Mouse (Mus musculus): ENCODE data around the gene Clybl.

The Clybl gene

DNA sequence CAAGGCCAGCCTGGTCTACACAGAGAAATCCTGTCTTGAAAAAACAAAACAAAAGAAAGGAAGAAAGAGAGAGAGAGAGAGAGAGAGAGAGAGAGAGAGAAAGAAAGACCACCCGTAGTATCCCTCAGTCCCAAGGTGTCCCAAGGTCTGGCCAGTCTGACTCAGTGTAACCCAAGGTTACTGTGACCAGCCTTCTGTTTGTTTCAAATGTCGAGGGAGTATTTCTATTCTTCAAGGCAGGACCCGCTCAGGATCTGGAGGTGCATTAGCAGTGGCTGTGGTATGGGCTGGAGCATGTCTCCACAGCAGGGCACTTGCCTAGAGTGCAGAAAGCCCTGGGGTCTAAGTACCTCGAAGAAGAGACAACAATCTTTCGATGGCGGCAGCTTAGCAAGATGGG, 15.3 kb downstream of the Clybl start:
- DNase-seq (ENCODE audit: low read depth in 1 of 2, low spot score in 2 of 2) = no peak

DNA sequence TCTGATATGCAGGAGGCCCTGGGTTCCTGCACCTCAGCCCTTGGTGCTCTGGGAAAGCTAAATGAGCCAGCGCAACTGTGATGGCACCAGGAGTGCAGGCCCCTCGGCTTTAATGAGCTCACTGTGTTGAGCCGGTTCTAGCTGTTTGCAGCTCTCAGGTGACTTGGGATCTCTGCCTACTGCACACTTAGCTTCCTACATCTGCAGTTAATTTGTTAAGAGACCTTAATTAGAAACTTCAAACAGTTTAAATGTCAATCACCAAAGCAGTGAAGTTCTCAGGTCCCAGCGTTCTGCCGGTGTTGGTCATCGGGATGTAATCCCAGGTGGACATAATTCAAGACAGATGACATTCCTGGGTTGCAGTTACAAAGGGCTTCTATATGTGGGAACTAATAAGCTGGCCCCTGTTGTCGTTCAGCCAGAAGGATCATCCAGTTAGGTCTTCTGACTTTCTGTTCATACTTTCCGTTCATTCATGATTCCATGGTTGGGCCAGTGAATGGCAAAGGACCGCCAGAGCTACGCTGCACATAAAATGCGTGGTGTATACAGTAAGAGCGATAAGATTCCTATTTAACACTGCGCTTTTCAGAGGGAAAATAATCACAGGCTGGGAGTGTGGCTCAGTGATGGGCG, 18.9 kb downstream of the Clybl start:
- no peak for DNase-seq (ENCODE audit: low read depth in 1 of 2, low spot score in 2 of 2)

DNA sequence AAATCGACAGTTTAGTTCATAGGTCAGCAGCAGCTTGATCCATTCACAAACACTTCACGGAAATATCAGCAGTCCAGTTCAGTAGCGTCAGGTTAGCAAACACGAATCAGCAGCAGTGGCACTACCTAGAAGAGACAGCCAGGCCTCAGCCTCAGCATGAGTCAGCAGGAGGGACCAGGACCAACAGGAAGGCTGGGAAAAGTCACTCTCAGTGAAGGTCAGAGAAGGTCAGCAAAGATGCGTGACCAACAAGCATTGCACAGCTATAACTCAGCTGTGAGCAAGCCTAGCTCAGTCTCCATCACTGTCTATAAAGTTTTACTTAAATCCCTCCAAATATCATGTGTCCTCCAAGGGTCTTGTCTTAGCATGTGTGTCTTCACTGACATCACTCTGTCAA, 27.7 kb downstream of the Clybl start:
- no peak for DNase-seq (ENCODE audit: low read depth in 1 of 2, low spot score in 2 of 2)

DNA sequence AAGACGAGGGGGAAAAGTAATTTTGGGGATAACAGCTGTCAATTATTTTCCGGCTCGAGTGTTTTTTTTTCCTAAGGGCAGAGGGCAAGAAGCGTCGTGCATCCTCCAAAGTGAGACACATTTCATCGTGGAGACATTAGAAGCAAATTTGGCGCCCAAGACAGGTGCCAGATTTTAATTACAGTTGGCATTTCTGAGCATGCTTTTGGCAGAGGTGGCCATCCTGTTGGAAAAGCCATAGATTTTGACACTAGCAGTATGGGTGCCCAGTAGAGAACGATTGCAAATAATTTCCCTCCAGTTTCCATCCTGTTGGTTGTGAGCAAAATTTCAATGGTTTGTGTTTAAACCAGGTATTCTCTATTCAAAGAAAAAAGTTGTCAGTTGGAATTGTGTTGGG, 32.1 kb downstream of the Clybl start:
- no peak for DNase-seq (ENCODE audit: low read depth in 1 of 2, low spot score in 2 of 2)

DNA sequence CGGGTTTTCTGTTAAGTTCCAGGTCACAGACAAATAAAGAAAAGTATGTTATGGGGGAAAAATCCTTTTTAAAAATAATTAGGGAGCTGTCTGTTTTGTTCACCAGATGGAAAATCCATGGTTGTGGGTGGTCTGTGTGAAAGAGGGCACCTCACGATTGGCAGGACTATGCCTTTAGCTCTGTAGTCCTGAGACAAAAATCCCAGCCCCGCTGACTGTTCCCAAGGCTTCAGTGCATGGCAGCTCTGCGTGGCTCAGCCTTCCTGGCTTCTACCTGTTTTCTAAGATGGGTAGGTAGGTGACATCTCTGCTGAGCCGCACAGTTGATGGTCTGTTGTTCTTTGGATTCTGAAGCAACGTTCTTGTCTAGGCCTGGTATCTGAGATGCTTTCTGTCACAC, 32.6 kb downstream of the Clybl start:
- no peak for DNase-seq (ENCODE audit: low read depth in 1 of 2, low spot score in 2 of 2)

DNA sequence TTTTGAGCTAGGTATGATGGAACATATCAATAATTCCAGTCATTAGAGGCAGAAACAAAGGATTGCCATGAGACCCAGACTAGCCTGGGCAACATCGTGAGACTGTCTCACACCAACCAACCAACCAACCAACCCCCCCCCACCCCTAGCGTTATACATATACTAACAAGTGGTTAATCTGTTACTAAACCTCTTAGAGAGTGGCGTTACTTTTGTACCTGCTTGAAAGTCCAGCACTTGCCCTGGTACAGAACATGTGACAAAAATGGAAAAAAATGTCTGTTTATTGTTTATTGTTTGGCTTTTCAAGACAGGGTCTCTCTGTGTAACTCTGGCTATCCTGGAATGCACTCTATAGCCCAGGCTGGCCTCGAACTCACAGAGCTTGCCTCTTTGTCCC, 35.7 kb downstream of the Clybl start:
- no peak for DNase-seq (ENCODE audit: low read depth in 1 of 2, low spot score in 2 of 2)

DNA sequence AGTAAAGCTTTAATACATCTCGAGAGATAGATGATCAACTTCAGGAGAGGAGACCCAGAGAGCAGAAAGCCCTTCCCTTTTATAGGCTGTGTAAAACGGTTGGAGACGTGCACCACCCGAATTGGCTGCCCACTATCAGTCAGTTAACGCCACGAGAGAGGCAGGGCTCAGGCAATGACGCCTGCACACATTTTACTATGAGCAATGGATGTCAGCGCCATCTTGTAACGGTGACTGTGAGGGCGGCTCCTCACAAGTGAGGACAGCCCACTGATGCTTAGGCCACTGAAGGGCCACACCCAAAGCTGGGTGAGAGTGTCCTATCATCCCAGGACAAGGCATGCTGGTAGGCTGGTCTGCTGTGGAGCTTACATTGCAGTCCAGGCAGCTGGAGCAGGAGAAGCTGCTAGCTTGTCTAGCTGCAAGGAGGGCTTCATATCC, 41.5 kb downstream of the Clybl start:
- DNase-seq (ENCODE audit: low read depth in 1 of 2, low spot score in 2 of 2) = no peak

DNA sequence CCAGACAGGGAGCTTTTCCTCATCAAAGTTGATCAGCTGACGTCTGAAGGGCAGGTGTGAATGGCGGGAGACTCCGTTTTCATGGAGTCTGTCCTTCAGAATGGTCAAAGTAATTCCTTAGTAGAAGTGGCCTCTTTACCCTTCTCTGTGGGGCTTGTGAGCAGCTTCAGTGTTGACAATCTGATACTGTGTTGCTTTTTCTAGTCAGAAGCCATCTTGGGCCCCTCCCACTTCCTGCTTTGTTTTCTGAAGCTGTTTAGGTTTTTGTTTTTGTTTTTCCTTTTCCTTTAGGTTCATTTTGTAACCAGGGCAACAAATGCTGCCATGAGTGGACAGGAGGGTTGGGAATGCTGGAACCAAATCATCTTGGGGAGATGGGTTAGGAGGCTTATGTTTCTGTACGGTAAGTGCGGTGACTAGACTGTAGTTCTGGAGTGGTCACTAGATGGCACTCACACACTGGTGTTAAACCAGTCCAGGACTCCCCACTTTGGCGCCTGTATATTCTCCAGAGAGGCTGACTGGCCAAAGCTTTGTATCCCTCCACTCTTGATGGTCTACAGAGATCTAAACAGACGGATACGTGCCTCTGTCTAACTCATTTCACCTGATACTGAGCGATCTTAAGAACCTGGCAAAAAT, 42.1 kb downstream of the Clybl start:
- DNase-seq (ENCODE audit: low read depth in 1 of 2, low spot score in 2 of 2) = peak in 1 of 2 experiments; percentile 16

DNA sequence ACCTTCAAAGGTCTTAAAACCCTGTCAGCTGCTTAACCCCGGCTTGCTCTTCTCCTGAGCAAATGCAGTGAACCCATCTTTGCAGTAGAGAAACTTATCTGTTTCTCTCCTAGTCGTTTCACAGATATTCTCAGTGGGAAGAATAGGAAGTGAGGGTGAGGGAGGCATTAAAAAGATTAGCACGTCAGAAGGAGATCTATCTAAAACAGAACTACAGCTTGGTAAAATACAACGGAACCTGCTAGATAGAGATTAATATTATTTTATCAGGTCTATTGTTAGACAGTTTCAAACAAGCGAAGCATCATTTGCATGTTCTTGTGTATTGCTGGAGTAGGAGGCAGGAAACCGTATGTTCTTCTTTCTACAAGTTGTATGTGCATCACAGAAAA, 42.6 kb downstream of the Clybl start:
- no peak for DNase-seq (ENCODE audit: low read depth in 1 of 2, low spot score in 2 of 2)

DNA sequence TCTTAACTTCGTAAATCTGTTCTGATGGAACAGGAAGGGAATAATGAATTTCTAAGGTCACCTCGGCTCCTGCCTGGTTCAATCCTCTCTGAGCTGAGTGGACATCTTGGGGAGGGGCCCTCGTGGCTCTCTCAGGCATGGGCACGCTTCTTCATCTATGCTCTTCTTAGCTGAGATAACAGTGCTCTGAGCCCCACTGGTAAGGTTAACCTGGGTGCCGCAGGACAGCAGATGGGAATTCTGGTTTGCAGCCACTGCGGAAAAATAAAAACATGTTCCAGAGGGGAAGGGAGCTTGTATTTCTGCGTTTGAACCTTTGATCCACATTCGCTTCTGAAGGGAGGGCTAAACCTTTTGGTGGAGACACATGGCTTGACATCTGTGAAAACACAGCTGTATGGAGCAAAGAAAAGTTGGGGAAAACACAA, 43.0 kb downstream of the Clybl start:
- DNase-seq (ENCODE audit: low read depth in 1 of 2, low spot score in 2 of 2) = no peak

DNA sequence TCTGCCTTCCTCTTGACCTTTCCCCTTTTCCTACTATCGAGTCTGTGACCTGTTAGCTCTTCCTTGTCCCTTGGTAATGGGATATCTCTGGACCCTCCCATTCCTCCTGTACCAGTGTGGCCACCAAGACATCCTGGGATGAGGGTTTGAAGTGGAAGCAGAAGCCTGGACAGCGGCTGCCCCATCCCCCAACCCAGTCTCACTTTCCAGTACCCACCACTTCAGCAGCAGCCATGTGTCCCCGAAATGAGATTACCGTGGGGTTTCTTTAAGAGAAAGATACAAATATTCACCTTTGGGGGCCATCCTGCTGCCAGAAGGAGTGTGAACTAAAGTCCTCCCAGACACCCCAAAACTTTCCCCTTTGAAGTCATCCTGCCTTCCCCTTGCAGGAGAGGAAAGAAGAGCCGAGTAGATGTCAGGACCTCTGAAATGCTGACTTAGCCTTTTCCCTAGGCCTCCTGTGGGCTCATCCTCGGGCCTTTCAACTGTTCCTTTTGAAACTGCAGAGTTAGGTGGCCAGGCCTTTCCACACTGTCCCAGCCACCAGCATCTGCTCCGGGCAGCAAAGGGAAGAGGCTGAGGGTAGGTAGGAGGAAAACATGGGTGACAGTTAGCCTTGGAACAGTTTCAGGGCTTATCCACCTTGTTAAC, 44.1 kb downstream of the Clybl start:
- DNase-seq (ENCODE audit: low read depth in 1 of 2, low spot score in 2 of 2) = no peak

DNA sequence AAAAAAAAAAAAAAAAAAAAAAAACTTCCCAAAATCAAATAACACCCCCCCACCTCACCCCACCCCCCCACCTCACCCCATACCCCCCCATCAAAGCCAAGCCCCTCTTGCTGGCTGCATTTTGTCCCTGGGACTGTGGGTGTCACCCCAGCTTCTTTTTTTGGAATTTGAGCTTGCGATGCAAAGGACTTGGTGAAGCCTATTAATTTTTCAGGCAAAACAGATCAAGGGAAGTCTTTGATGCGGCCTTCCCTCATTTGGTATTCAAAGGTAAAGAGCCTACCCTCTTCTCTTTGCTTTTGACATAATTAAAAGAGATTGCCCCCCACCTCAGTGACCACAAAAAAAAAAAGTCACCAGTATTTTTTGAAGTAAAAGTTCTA, 44.6 kb downstream of the Clybl start:
- DNase-seq (ENCODE audit: low read depth in 1 of 2, low spot score in 2 of 2) = no peak

DNA sequence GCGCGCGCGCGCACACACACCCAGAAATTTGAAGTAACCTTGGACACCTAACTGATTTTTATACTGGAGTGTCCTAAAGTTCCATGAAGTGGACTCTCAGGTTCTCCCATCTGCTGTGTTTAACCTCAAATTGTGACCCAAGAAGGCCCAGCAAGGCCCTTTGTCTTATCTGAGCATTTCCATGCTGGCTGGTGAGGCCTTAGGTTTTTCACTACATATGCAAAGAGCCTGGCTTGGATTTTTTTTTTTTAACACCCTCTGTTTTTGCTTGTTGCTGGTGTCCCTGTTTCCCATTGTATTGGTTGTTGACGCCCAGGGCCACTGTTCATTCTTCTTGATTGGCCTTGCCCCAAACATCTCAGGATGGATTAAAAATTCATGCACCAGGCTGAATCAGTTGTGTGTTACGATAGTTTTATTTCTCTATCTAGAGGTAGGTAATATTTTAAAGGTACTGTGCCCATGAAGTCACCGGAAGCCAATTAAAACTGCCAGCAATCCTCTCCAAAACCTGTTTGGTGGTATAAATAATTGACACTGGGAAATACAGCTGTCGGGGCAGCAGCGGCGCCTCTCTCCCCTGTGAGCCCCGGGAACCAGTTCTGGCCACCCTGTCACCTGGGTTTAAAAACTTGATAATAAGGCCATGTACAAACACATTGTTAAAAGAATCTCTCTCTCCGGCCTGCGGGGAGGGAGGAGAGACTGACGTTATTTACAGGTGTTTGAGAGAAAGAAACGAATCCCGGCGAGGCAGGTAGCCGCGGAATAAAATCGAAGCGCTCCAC, 45.4 kb downstream of the Clybl start:
- DNase-seq (ENCODE audit: low read depth in 1 of 2, low spot score in 2 of 2) = no peak

DNA sequence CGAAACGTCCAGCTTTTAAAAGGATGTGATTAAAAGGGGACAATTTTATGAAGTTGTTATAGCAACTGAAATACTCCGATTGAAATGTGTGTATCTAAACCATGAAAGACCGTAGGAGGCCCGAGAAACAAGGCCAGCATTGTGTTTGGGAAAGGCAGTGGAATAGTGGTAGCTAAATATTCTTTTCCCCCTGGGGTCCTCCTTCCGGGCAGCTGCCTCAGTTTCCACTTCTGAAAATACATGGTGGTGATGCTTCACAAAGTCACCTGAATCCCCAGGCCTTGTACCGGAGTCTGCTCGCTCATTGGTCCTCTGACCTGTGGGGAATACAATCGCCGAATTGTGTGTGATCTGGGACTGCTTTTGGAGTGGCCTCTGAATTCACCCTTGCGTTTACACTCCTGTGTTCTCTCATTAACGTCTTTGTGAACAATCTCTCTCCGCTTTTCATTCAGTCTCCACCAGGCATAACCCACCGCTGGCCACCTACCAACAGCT, 46.0 kb downstream of the Clybl start:
- DNase-seq (ENCODE audit: low read depth in 1 of 2, low spot score in 2 of 2) = no peak

DNA sequence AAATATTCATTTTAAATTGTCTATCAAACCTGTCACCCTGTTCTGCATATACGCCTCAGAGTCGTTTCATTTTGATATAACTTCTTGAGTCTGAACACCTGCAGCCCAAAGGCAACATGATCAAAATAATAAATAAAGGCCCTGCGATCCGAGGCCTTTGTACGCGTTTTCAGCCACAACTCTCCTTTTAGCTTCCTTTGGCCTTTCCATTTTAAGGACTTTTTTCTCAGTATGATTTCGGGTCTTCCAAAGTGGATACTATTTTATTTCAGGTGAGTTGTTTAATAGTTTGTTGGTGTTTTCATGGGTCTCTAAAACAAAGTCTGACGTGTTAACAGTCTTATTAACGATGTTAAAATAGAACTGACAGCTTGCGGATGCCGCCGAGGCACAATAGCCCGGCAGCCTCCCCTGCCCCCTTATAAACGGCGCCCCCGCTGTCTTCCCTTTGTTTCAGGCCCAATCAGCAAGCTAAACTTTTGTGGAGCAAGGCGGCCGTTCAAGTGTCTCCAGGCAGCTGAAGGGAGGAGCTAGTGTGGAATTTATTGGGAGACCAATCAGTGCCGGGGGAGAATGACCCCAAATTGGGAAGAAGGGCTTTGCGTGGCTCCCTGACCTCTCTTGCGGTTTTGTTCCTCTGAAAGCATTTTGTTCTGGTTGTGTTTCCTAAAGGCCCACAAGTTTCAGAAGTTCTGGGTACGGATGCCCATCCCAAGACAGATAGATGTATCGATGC, 47.5 kb downstream of the Clybl start:
- DNase-seq (ENCODE audit: low read depth in 1 of 2, low spot score in 2 of 2) = no peak

DNA sequence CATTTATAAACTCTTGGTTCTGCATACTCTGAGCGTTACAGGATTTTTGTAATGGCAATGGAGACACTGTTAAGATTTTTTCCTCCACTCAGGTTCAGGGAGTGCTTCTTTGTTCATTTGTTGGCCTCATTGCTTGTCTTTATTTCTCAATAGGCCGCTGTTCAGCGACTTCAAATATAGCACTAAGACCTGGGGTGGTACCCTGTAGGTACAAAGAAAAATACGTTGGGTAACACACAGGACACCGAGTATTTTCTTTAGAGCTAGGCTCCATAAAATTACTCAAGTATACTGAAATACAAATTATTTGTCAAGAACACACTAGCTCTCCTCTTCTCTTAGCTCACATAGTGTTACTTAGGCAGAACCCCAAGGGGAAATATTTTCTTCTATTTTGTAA, 48.5 kb downstream of the Clybl start:
- no peak for DNase-seq (ENCODE audit: low read depth in 1 of 2, low spot score in 2 of 2)

DNA sequence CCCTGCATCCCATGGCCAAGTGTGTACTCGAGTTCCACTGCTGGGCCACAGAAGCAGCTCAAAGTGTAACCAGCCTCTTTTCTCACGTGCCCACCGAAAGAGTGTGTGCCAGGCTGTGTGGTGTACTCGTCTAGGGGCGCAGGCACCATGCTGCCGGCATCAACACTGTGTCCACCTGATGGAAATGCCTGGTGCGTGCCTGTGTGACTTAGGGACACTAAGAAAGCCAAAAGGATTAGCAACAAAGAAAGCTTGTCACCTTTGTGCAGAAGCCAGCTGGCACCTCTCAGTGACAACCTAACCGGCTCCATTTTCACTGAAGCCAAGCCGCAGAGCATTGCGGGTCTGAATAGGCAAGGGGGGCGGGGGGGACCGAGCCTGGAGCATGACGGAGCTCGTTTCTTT, 49.1 kb downstream of the Clybl start:
- DNase-seq (ENCODE audit: low read depth in 1 of 2, low spot score in 2 of 2) = no peak

DNA sequence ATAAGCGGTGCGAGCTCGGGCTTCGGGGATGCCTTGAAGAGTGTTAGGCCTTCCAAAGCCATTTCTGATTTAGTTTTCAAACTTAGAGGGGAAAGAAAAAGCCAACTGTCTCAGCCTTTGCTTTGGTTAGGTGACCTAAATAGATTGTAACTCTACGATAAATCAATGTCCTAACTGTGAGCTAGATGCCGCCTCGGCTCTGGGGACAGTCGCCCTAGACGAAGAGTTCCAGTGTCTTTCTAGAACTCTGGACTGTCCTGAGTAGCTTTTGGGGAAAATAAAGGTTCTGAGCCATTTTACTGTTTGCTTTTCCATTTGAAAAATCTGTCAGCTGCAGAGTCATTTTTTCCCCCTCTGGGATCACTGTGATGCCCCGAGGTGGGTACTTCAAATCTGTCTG, 49.6 kb downstream of the Clybl start:
- DNase-seq (ENCODE audit: low read depth in 1 of 2, low spot score in 2 of 2) = no peak

DNA sequence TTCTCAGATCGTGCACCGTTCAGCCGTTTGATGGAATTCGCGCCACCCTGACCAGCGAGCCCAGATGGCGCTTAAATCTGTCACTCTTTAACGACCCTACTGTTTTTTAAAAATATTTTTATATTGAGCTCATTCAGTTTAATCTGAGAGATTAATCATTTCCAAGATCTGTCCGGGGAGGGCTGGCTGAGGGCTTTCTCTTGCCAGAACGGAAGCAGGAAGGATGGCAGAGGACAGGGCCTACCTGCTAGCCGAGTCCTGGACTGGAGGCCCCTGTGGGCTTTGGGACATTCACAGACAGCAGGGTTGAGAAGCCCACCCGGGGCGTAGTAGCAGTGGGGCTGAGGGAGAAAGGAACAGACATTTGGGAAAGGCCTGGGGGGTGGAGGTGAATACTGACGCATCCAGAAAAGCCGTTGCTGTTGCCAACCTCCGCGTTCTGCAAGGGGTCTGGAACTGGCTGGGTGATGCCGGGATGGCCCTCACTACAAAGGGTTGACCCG, 51.8 kb downstream of the Clybl start:
- no peak for DNase-seq (ENCODE audit: low read depth in 1 of 2, low spot score in 2 of 2)

DNA sequence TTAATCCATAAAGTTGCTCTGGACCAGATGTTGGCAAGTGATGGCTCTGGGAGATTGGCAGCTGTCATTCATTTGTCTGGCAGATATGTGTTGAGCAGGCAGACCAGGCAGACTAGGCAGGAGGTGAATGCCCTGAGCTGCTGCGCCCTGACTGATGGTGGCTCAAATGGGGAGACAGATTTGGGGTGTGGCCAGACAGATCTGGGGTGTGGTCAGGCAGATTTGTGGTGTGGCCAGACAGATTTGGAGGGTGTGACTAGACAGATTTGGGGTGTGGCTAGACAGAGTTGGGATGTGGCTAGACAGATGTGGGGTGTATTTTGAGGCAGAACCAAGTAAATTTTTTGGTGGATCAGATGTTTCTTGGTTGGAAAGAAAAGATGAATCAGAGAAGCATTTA, 62.4 kb downstream of the Clybl start:
- no peak for DNase-seq (ENCODE audit: low read depth in 1 of 2, low spot score in 2 of 2)

All from monocyte, adult 2 months (primary cell).